9 mouse cellular contexts compared by ENCODE assay signal in the genomic region with DNA sequence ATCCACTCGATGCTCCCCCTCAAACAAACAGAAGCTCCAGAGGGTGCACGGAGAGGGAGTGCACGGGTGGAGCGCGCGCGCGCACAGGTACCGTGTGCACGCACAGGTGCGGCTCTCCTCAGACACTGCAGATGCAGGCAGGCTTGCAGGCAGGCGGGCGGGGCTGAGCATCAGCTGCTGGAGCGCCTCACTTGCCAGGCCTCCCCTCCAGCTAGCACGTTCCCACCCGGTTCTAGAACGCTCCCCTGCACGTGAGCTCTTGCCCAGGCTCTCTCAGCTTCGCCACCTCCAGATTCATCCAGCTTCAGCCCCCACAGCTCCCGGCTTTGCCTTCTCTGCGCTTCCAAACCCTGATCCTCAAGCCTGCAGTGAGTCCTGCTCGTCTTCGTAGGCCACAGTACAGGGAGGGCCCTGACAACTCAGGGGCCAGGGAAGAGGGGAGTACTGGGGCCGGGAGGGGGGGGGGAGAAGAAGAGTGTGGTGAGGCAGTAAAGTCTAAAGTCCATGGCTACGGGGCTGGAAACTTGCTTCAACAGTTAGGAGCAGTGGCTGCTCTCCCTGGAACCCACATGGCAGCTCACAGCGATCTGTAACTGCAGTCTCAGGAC. TPM values are rescaled to one million over a fixed set of nuclear protein-coding genes. Genes with fewer than 3 reads are reported as not detected.
A peak's percentile ranks its signal among the peaks of the same experiment; 100 is the strongest.
DNase-seq lines count a peak whose midpoint lies in the region; ATAC-seq lines count a peak whose summit lies in the region.
"Had no signal": no experiment of that assay in that cellular context is flagged by ENCODE, and none has a peak within 500 bp of the region (broad histone marks: within the 10 kb centered on the region; RNA-seq: fewer than 3 reads in every experiment).

No protein-coding gene starts in this region.

- no peak overlapping the region for H3K9ac ChIP-seq in forebrain, embryonic 15.5 days (replicated peaks)
- H3K9ac ChIP-seq: liver, embryonic 13.5 days had no signal

- 9% methylated on average over 26 of the region's 26 CpGs for WGBS in forebrain, embryonic 15.5 days

- H3K27ac ChIP-seq in forebrain, embryonic 15.5 days (replicated peaks) = no peak overlapping the region
- H3K27ac ChIP-seq: liver, embryonic 13.5 days had no signal

- ATAC-seq in forebrain, embryonic 15.5 days (replicated peaks) = peak; percentile 71

- H3K4me2 ChIP-seq in forebrain, embryonic 15.5 days (replicated peaks) = peak overlapping the region; percentile 36
- H3K4me2 ChIP-seq: liver, embryonic 13.5 days had no signal

- DNase-seq in left cerebral cortex, adult 18-20 months (ENCODE audit: low spot score in 2 of 2) = peak; percentile 59 to 73
- DNase-seq in left cerebral cortex, adult 11 months (ENCODE audit: low spot score) = no peak
- peak; percentile 73 to 85 for DNase-seq in left cerebral cortex, postnatal 14 days (ENCODE audit: low spot score in 2 of 2)
- peak; percentile 76 for DNase-seq in right cerebral cortex, postnatal 25 days
- no peak for DNase-seq in embryo, embryonic 9.5 days (ENCODE audit: extremely low spot score)
- no peak for DNase-seq in embryo, embryonic 10.5 days (ENCODE audit: low spot score)
- no peak for DNase-seq in urinary bladder, postnatal 36 days (ENCODE audit: low spot score in 2 of 2)
- DNase-seq: liver, embryonic 13.5 days had no signal

- intact Hi-C loops in left cerebral cortex, postnatal 14 days (cut with DNase I) = loop anchor here (5.0 kb wide), 1 partner anchor 47 kb away; no protein-coding TSS in a partner anchor

- H3K36me3 ChIP-seq in forebrain, embryonic 15.5 days = no peaks in the 10 kb centered on the region
- H3K36me3 ChIP-seq: liver, embryonic 13.5 days had no signal

- peak overlapping the region; percentile 17 for H3K4me3 ChIP-seq in forebrain, embryonic 15.5 days
- H3K4me3 ChIP-seq: liver, embryonic 13.5 days had no signal

- H3K9me3 ChIP-seq in forebrain, embryonic 15.5 days = no peaks in the 10 kb centered on the region
- H3K9me3 ChIP-seq: liver, embryonic 13.5 days had no signal

- H3K4me1 ChIP-seq in forebrain, embryonic 15.5 days = peaks cover 16% of the 10 kb centered on the region
- H3K4me1 ChIP-seq: liver, embryonic 13.5 days had no signal

- H3K27me3 ChIP-seq in forebrain, embryonic 15.5 days = peaks cover 7% of the 10 kb centered on the region; the same call in 1 of the 2 replicates

RNA-seq across cellular contexts. Expression of a gene that starts 44.3 kb away (rescaled TPM):
- total RNA-seq in left cerebral cortex, adult 18-20 months (2021) = 100 to 1,000 TPM; 197 to 226 TPM
- polyA plus RNA-seq in forebrain, embryonic 15.5 days (2015; fragmentation: Nextera tagmentation; extraction: Ambion mirVana) = 20.3 and 20.4 TPM in 2 replicates
- total RNA-seq in left cerebral cortex, postnatal 14 days (2021) = 100 to 1,000 TPM; 203 to 219 TPM

Comparison
In these comparisons a context has a peak if more than half of its experiments do, and no peak if none do; other contexts are left out.
1. DNase-seq: peak in left cerebral cortex, adult 18-20 months (2 of 2), left cerebral cortex, postnatal 14 days (2 of 2) and right cerebral cortex, postnatal 25 days (single experiment); none in left cerebral cortex, adult 11 months (single experiment), embryo, embryonic 9.5 days (single experiment), embryo, embryonic 10.5 days (single experiment) and urinary bladder, postnatal 36 days (0 of 2).